Mouse (Mus musculus) layer of hippocampus, adult 2 months (tissue): ENCODE measurements around the gene Slc38a7. TPM values are rescaled to one million over a fixed set of nuclear protein-coding genes. Genes with fewer than 3 reads are reported as not detected.

Experiments used
- DNase-seq, 2 experiments: peaks; one replicate each; pipeline ENCODE4 v3.0.0; 2022; ENCODE audit warnings: low spot score in 2 of 2
- H3K27ac ChIP-seq: fragments of 200-600 bp; 2 replicates; pipeline ENCODE4 v1.8.1; 2022
- H3K4me3 ChIP-seq: fragments of 200-600 bp; 2 replicates; pipeline ENCODE4 v1.8.1; 2022; ENCODE audit warnings: mild to moderate bottlenecking
- CTCF ChIP-seq: fragments of 200-600 bp; conservative IDR thresholded peaks from 2 replicates; pipeline ENCODE4 v1.8.1; 2022; ENCODE audit warnings: antibody characterized with exemption, mild to moderate bottlenecking, moderate library complexity
- total RNA-seq, 2 experiments: library from RNA; stranded (reverse); gene quantifications; 2 replicates each; pipeline ENCODE4 v1.2.3; 2021

The Slc38a7 gene
- total RNA-seq, 2 experiments from 2014 or later, result 30.0 to 31.0 TPM

- no peak overlapping the region for H3K27ac ChIP-seq
- DNase-seq, result no peak
- H3K4me3 ChIP-seq, result no peak overlapping the region
- no peak for TF ChIP-seq CTCF
These were observed 37.2 kb downstream of the Slc38a7 start for GRCm38 (mm10) chr8:95816044-95816708.

- Histone ChIP-seq H3K27ac (no peak overlapping the region), H3K4me3 (no peak overlapping the region)
- DNase-seq, result no peak
- TF ChIP-seq CTCF, result no peak
These were observed 43.2 kb downstream of the Slc38a7 start for GRCm38 (mm10) chr8:95810184-95810591.

- no peak for TF ChIP-seq CTCF
- no peak overlapping the region for H3K4me3 ChIP-seq
- no peak overlapping the region for H3K27ac ChIP-seq
- no peak for DNase-seq
These were observed 44.2 kb downstream of the Slc38a7 start for GRCm38 (mm10) chr8:95809116-95809515.

- Histone ChIP-seq H3K27ac (no peak overlapping the region), H3K4me3 (no peak overlapping the region)
- no peak for DNase-seq
- no peak for TF ChIP-seq CTCF
These were observed 44.7 kb downstream of the Slc38a7 start for GRCm38 (mm10) chr8:95808631-95809030.

- H3K27ac ChIP-seq, result peak overlapping the region; percentile 97
- H3K4me3 ChIP-seq, result peak overlapping the region; percentile 98
- peak; percentile 92 to 95 for DNase-seq
- no peak for TF ChIP-seq CTCF
These were observed 45.5 kb downstream of the Slc38a7 start for GRCm38 (mm10) chr8:95807861-95808260.

GRCm38 (mm10) chr8:95807331-95807843 lies 46.0 kb downstream of the Slc38a7 start, which contains the start of gene Cnot1:
TSS of gene Cnot1 (minus strand) at chr8:95807464.
- TF ChIP-seq CTCF, result no peak
- Histone ChIP-seq H3K4me3 (peak within 1 kb of the TSS; percentile 98), H3K27ac (peak within 1 kb of the TSS; percentile 97)
- peak; percentile 95 to 98 for DNase-seq

- no peak for TF ChIP-seq CTCF
- H3K27ac ChIP-seq, result peak overlapping the region; percentile 97
- no peak for DNase-seq
- H3K4me3 ChIP-seq, result peak overlapping the region; percentile 98
These were observed 46.7 kb downstream of the Slc38a7 start for GRCm38 (mm10) chr8:95806461-95807191.

- no peak for DNase-seq
- peak overlapping the region; percentile 98 for H3K4me3 ChIP-seq
- H3K27ac ChIP-seq, result no peak overlapping the region
- TF ChIP-seq CTCF, result no peak
These were observed 47.9 kb downstream of the Slc38a7 start for GRCm38 (mm10) chr8:95805482-95805881.

- no peak for DNase-seq
- TF ChIP-seq CTCF, result no peak
- no peak overlapping the region for H3K27ac ChIP-seq
- no peak overlapping the region for H3K4me3 ChIP-seq
These were observed 51.1 kb downstream of the Slc38a7 start for GRCm38 (mm10) chr8:95802231-95802630.

GRCm38 (mm10) chr8:95801476-95802064 lies 51.8 kb downstream of the Slc38a7 start:
- no peak for DNase-seq

GRCm38 (mm10) chr8:95800353-95800752 lies 53.0 kb downstream of the Slc38a7 start:
- H3K27ac ChIP-seq, result no peak overlapping the region
- TF ChIP-seq CTCF, result no peak
- no peak overlapping the region for H3K4me3 ChIP-seq
- no peak for DNase-seq

More at GRCm38 (mm10) chr8:95801476-95802064, 51.8 kb downstream of the Slc38a7 start:
- TF ChIP-seq CTCF, result no peak
- Histone ChIP-seq H3K4me3 (no peak overlapping the region), H3K27ac (no peak overlapping the region)

- no peak overlapping the region for H3K4me3 ChIP-seq
- no peak for TF ChIP-seq CTCF
- no peak for DNase-seq
- no peak overlapping the region for H3K27ac ChIP-seq
These were observed 53.4 kb downstream of the Slc38a7 start for GRCm38 (mm10) chr8:95799891-95800290.

- H3K4me3 ChIP-seq, result no peak overlapping the region
- no peak for TF ChIP-seq CTCF
- H3K27ac ChIP-seq, result no peak overlapping the region
- no peak for DNase-seq
These were observed 54.2 kb downstream of the Slc38a7 start for GRCm38 (mm10) chr8:95799117-95799516.
